Mouse (Mus musculus) hindbrain, embryonic 16.5 days (tissue): ENCODE results near the gene Klhl35. TPM values are rescaled to one million over a fixed set of nuclear protein-coding genes. Genes with fewer than 3 reads are reported as not detected.

Experiments used
- ATAC-seq: fragments of 200-750 bp; cut with Nextera tagmentation; 2 replicates; pipeline ENCODE4 v1.8.0; 2017; ENCODE audit warnings: moderate TSS enrichment, moderate library complexity
- H3K27ac ChIP-seq: fragments of 300-500 bp; sonication (generic); 2 replicates; pipeline ENCODE4 v1.5.1; 2014; ENCODE audit warnings: low read depth, mild to moderate bottlenecking, control low read depth, low read length, moderate library complexity
- H3K27me3 ChIP-seq: fragments of 300-500 bp; sonication (generic); replicated peaks from 2 replicates; pipeline ENCODE4 v1.6.1; 2014; ENCODE audit warnings: low read length; ENCODE audit not compliant: control insufficient read depth, insufficient read depth
- H3K36me3 ChIP-seq: fragments of 300-500 bp; sonication (generic); 2 replicates; pipeline ENCODE4 v1.6.1; 2014; ENCODE audit warnings: mild to moderate bottlenecking, low read length, moderate library complexity, mixed read lengths; ENCODE audit not compliant: control insufficient read depth, insufficient read depth
- H3K4me1 ChIP-seq: fragments of 300-500 bp; sonication (generic); 2 replicates; pipeline ENCODE4 v1.6.1; 2014; ENCODE audit warnings: low read depth, low read length; ENCODE audit not compliant: control insufficient read depth, insufficient read depth
- H3K4me2 ChIP-seq: fragments of 300-500 bp; sonication (generic); 2 replicates; pipeline ENCODE4 v1.6.1; 2014; ENCODE audit warnings: mild to moderate bottlenecking, low read length, control low read depth, moderate library complexity
- H3K4me3 ChIP-seq: fragments of 300-500 bp; sonication (generic); 2 replicates; pipeline ENCODE4 v1.5.1; 2014; ENCODE audit warnings: mild to moderate bottlenecking, low read length, control low read depth, moderate library complexity
- H3K9ac ChIP-seq: fragments of 300-500 bp; sonication (generic); 2 replicates; pipeline ENCODE4 v1.6.1; 2014; ENCODE audit warnings: low read depth, mild to moderate bottlenecking, control low read depth, low read length, moderate library complexity
- H3K9me3 ChIP-seq: fragments of 300-500 bp; sonication (generic); 2 replicates; pipeline ENCODE4 v1.6.1; 2014; ENCODE audit warnings: mild to moderate bottlenecking, low read length, moderate library complexity; ENCODE audit not compliant: control insufficient read depth
- WGBS: fragments of 180-500 bp; shearing (Covaris S2); extraction: QIAGEN DNeasy Blood & Tissue Kit; methylation state at CpG from one replicate; pipeline ENCODE4 v1.1.7; 2014; 5-methylcytosine and 5-hydroxymethylcytosine counted together
- polyA plus RNA-seq: library from polyadenylated mRNA; unstranded; fragments of >200 nt; fragmentation: Nextera tagmentation; extraction: Ambion mirVana; gene quantifications from 2 replicates; pipeline ENCODE4 v1.2.1, GENCODE M21; 2015

The Klhl35 gene
- polyA plus RNA-seq, 1 experiment from 2014 or later = 0.54 TPM

GRCm38 (mm10) chr7:99459888-99460652 lies 5.7 kb upstream of the Klhl35 start:
- Histone ChIP-seq H3K9ac (no peak overlapping the region), H3K36me3 (peaks cover 16% of the 10 kb centered on the region), H3K4me3 (no peak overlapping the region), H3K9me3 (no peaks in the 10 kb centered on the region), H3K27ac (no peak overlapping the region), H3K4me1 (peaks cover under 1% of the 10 kb centered on the region; the same call in 1 of the 2 replicates), H3K4me2 (no peak overlapping the region), H3K27me3 (no peaks in the 10 kb centered on the region)
- WGBS = 90% methylated on average over 15 of the region's 15 CpGs
- no peak for ATAC-seq

GRCm38 (mm10) chr7:99463120-99463519 lies 2.7 kb upstream of the Klhl35 start:
- Histone ChIP-seq H3K36me3 (peaks cover 10% of the 10 kb centered on the region), H3K4me2 (no peak overlapping the region), H3K9ac (no peak overlapping the region), H3K27me3 (no peaks in the 10 kb centered on the region), H3K4me3 (no peak overlapping the region), H3K4me1 (peaks cover 29% of the 10 kb centered on the region), H3K27ac (no peak overlapping the region), H3K9me3 (no peaks in the 10 kb centered on the region)
- ATAC-seq = no peak
- WGBS = 84% methylated on average over 2 of the region's 2 CpGs

GRCm38 (mm10) chr7:99467916-99468282 lies 2.1 kb downstream of the Klhl35 start:
- peak overlapping the region; percentile 84 for H3K4me2 ChIP-seq
- peak overlapping the region; percentile 94 for H3K27ac ChIP-seq
- ATAC-seq = no peak
- no peaks in the 10 kb centered on the region for H3K27me3 ChIP-seq
- H3K9ac ChIP-seq = peak overlapping the region; percentile 79
- 7% methylated on average over 11 of the region's 11 CpGs for WGBS
- peaks cover 42% of the 10 kb centered on the region for H3K4me1 ChIP-seq
- H3K4me3 ChIP-seq = peak overlapping the region; percentile 60
- H3K9me3 ChIP-seq = no peaks in the 10 kb centered on the region
- peaks cover 5% of the 10 kb centered on the region; the same call in 1 of the 2 replicates for H3K36me3 ChIP-seq

DNA sequence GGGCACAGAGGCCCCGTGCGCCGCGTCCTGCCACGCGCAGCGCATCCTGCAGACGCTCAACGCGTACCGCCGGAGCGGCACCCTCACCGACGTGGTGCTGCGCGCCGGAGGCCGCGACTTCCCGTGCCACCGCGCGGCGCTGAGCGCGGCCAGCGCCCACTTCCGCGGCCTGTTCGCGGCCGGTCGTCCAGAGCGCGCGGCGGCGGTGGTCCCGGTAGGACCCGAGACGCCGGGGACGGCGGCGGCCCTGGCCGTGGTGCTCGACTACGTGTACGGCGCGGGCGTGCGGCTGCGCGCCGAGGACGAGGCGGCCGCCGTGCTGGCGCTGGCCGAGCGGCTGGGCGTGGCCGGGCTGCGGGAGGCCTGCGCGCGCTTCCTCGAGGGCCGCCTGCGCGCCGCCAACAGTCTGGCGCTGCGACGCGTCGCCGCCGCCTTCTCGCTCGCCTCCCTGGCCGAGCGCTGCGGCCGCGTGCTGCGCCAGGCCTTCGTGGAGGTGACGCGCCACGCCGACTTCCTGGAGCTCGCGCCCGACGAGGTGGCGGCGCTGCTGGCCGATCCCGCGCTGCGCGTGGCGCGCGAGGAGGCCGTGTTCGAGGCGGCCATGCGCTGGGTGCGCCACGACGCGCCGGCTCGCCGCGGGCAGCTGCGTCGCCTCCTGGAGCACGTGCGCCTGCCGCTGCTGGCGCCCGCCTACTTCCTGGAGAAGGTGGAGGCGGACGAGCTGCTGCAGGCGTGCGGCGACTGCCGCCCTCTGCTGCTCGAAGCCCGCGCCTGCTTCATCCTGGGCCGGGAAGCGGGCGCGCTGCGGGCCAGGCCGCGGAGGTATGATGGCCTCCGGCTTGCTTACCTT lies 2.7 kb downstream of the Klhl35 start:
- peak; percentile 84 for ATAC-seq
- Histone ChIP-seq H3K4me1 (peaks cover 42% of the 10 kb centered on the region), H3K9ac (peak overlapping the region; percentile 79), H3K4me2 (peak overlapping the region; percentile 84), H3K9me3 (no peaks in the 10 kb centered on the region), H3K27ac (peak overlapping the region; percentile 94), H3K4me3 (peak overlapping the region; percentile 60), H3K36me3 (peaks cover 10% of the 10 kb centered on the region), H3K27me3 (no peaks in the 10 kb centered on the region)
- under 1% methylated on average over 88 of the region's 145 CpGs for WGBS

DNA sequence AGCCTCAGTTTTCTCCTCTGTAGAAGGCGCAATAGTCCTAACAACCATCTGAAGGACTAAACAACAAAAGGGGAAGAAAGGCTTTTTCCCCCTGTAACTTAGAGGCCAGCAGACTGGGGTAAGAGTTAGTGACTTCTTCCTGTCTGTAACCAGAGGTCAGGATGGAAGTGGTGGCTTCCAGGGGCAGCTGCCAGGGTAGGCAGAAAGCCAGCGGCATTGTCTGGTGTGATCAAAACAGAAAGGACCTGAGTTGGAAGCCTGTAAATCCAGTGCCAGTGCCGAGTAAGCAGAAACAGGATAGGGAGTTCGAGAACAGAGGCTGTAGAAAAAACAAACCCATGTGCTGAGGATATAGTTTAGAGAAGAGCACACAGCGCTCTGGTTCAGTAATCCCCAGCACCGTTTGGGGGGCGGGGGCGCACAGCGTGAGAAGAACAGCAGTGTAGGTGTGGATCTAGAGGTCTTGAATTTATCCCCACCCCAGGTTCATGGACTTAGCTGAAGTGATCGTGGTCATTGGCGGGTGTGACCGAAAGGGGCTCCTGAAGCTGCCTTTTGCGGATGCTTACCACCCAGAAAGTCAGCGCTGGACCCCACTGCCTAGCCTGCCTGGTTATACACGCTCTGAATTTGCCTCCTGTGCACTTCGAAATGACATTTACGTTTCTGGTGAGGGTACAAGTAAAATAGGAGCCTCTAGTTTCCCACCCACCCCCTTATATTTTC lies 4.0 kb downstream of the Klhl35 start:
- Histone ChIP-seq H3K27me3 (no peaks in the 10 kb centered on the region), H3K27ac (peak overlapping the region; percentile 94), H3K36me3 (peaks cover 11% of the 10 kb centered on the region), H3K9me3 (no peaks in the 10 kb centered on the region), H3K9ac (no peak overlapping the region), H3K4me3 (no peak overlapping the region), H3K4me2 (no peak overlapping the region; the same call in 1 of the 2 replicates), H3K4me1 (peaks cover 46% of the 10 kb centered on the region)
- ATAC-seq = no peak
- WGBS = 80% methylated on average over 17 of the region's 17 CpGs

DNA sequence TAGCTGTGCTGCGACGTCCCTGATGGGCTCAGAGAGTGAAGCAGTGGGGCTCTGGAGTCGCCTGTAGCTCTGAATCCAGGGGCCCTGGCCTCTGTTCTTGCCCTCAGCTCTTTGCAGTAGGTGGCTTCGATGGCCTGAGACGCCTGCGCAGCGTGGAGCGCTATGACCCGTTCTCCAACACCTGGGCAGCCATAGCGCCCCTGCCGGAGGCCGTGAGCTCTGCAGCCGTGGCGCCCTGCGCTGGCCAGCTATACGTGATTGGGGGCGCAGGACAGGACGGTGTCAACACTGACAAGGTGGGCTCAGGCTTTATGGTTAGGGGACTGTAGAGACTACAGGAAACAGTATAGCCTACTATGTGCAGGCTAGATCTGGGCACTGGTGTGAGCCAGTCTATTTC lies 5.8 kb downstream of the Klhl35 start:
- peaks cover 31% of the 10 kb centered on the region for H3K4me1 ChIP-seq

GRCm38 (mm10) chr7:99473638-99474407 lies 8.0 kb downstream of the Klhl35 start:
- Histone ChIP-seq H3K27ac (no peak overlapping the region), H3K9me3 (no peaks in the 10 kb centered on the region), H3K27me3 (no peaks in the 10 kb centered on the region), H3K4me1 (peaks cover 14% of the 10 kb centered on the region), H3K4me2 (no peak overlapping the region), H3K9ac (no peak overlapping the region), H3K4me3 (no peak overlapping the region), H3K36me3 (peaks cover 14% of the 10 kb centered on the region)
- 81% methylated on average over 14 of the region's 14 CpGs for WGBS
- no peak for ATAC-seq

More for the DNA sequence above, 5.8 kb downstream of the Klhl35 start:
- H3K9ac ChIP-seq = no peak overlapping the region
- no peaks in the 10 kb centered on the region for H3K9me3 ChIP-seq
- WGBS = 54% methylated on average over 17 of the region's 18 CpGs
- no peaks in the 10 kb centered on the region for H3K27me3 ChIP-seq
- peaks cover 11% of the 10 kb centered on the region for H3K36me3 ChIP-seq
- H3K4me2 ChIP-seq = no peak overlapping the region
- no peak for ATAC-seq
- H3K4me3 ChIP-seq = no peak overlapping the region
- H3K27ac ChIP-seq = no peak overlapping the region

GRCm38 (mm10) chr7:99474836-99475561 lies 9.2 kb downstream of the Klhl35 start:
- H3K9ac ChIP-seq = peak overlapping the region; percentile 6; the same call in 1 of the 2 replicates

More at GRCm38 (mm10) chr7:99474836-99475561, 9.2 kb downstream of the Klhl35 start:
- H3K9me3 ChIP-seq = no peaks in the 10 kb centered on the region
- 42% methylated on average over 12 of the region's 12 CpGs for WGBS
- no peaks in the 10 kb centered on the region for H3K27me3 ChIP-seq
- H3K36me3 ChIP-seq = peaks cover 22% of the 10 kb centered on the region
- peaks cover 4% of the 10 kb centered on the region for H3K4me1 ChIP-seq
- ATAC-seq = peak; percentile 34
- no peak overlapping the region for H3K4me3 ChIP-seq
- no peak overlapping the region for H3K4me2 ChIP-seq
- peak overlapping the region; percentile 8; the same call in 1 of the 2 replicates for H3K27ac ChIP-seq
